Mouse (Mus musculus) stomach, embryonic 15.5 days (tissue): ENCODE results near the gene Ephb2. TPM values are rescaled to one million over a fixed set of nuclear protein-coding genes. Genes with fewer than 3 reads are reported as not detected.

Experiments
- ATAC-seq: fragments of 200-750 bp; cut with Nextera tagmentation; 2 replicates; pipeline ENCODE4 v1.8.0; 2017; ENCODE audit warnings: low read depth, moderate number of reproducible peaks, moderate TSS enrichment; ENCODE audit not compliant: insufficient read depth, low FRiP score
- H3K27ac ChIP-seq: fragments of 300-500 bp; sonication (generic); 2 replicates; pipeline ENCODE4 v1.5.1; 2015; ENCODE audit warnings: mild to moderate bottlenecking, inconsistent platforms
- H3K27me3 ChIP-seq: fragments of 300-500 bp; sonication (generic); replicated peaks from 2 replicates; pipeline ENCODE4 v1.6.1; 2015; ENCODE audit warnings: inconsistent platforms
- H3K36me3 ChIP-seq: fragments of 300-500 bp; sonication (generic); 2 replicates; pipeline ENCODE4 v1.6.1; 2015; ENCODE audit warnings: inconsistent platforms
- H3K4me1 ChIP-seq: fragments of 300-500 bp; sonication (generic); 2 replicates; pipeline ENCODE4 v1.6.1; 2015; ENCODE audit warnings: inconsistent platforms
- H3K4me2 ChIP-seq: fragments of 300-500 bp; sonication (generic); 2 replicates; pipeline ENCODE4 v1.6.1; 2015; ENCODE audit warnings: mild to moderate bottlenecking, inconsistent platforms
- H3K4me3 ChIP-seq: fragments of 300-500 bp; sonication (generic); replicated peaks from 2 replicates; pipeline ENCODE4 v1.5.1; 2015; ENCODE audit warnings: inconsistent platforms
- H3K9ac ChIP-seq: fragments of 300-500 bp; sonication (generic); 2 replicates; pipeline ENCODE4 v1.6.1; 2015; ENCODE audit warnings: inconsistent platforms
- H3K9me3 ChIP-seq: fragments of 300-500 bp; sonication (generic); 2 replicates; pipeline ENCODE4 v1.6.1; 2016; ENCODE audit warnings: inconsistent platforms
- WGBS: fragments of 180-500 bp; shearing (Covaris S2); methylation state at CpG from one replicate; pipeline ENCODE4 v1.1.7; 2015; 5-methylcytosine and 5-hydroxymethylcytosine counted together
- polyA plus RNA-seq: library from polyadenylated mRNA; unstranded; fragments of >200 nt; fragmentation: Nextera tagmentation; extraction: Ambion mirVana; gene quantifications from 2 replicates; pipeline ENCODE4 v1.2.1, GENCODE M21; 2015

Gene Ephb2
- polyA plus RNA-seq, 1 experiment from 2014 or later = 8.6 TPM

DNA sequence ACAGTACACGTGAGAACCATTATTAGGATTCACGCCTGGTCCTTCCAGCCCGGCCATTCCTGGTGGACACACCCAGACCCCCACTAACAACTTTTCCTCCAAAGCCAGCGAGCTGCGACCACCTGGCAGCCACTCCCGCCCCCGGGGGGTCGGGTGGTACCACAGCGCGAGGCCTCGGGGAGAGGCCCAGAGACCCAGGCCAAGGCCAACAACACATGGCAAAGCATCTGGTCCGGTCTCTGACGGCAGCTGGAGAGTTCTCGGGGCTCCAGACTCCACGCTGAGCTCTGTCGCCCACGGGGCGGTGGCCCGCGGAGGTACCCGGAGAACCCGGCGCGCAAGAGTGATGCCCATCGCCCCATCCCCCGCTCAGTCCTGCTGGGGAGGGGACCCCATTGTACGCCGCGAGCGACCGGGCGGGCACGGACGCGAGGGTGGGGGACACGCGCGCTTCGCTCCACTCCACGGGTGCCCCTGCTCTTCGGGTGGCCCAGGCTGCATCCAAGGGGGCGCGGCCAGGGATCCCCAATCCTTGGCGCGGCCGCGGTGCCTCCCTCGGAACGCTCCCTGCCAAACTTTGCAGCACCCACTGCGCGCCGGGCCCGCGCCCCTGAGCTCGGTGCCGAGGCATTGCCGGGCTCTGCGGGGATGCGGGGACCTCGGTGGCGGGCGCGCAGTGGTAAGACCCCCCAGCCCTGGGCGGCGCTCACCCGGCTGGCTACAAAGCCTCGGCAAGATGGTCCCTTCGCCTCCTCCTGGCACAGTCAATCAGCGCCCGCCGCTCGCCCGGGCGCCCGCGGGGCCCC lies 770 bp downstream of the Ephb2 start:
- peak; percentile 7; the same call in 1 of the 2 replicates for ATAC-seq
- under 1% methylated on average over 71 of the region's 76 CpGs for WGBS
- H3K36me3 ChIP-seq = no peaks in the 10 kb centered on the region
- no peaks in the 10 kb centered on the region for H3K27me3 ChIP-seq
- H3K9me3 ChIP-seq = no peaks in the 10 kb centered on the region
- peak overlapping the region; percentile 82 for H3K9ac ChIP-seq
- H3K4me1 ChIP-seq = peaks cover 55% of the 10 kb centered on the region
- peak overlapping the region; percentile 80 for H3K4me3 ChIP-seq
- peak overlapping the region; percentile 92 for H3K27ac ChIP-seq
- H3K4me2 ChIP-seq = peak overlapping the region; percentile 96

DNA sequence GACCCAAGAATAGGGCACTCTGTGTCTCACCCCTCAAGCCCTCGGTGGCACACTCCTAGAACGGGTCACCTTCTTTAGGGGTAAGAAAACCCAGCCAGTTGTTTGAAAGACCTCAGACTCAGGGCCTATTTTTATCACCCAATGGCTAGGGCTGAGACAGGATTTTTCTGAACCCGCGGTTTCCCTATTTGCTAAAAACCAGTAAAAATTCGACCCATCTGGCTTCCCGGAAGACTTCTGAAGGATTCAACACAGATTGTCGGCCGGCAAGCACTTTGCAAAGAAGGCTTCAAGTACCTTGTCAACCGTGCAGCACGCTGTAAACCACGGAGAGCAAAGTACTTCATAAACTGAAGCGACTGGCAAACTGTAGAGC lies 1.4 kb downstream of the Ephb2 start:
- no peaks in the 10 kb centered on the region for H3K27me3 ChIP-seq
- peak overlapping the region; percentile 96 for H3K4me2 ChIP-seq
- no peak overlapping the region; the same call in 1 of the 2 replicates for H3K9ac ChIP-seq
- ATAC-seq = no peak
- H3K4me3 ChIP-seq = peak overlapping the region; percentile 80
- no peak overlapping the region; the same call in 1 of the 2 replicates for H3K27ac ChIP-seq
- 12% methylated on average over 12 of the region's 12 CpGs for WGBS
- no peaks in the 10 kb centered on the region for H3K9me3 ChIP-seq
- peaks cover 61% of the 10 kb centered on the region for H3K4me1 ChIP-seq
- H3K36me3 ChIP-seq = no peaks in the 10 kb centered on the region

DNA sequence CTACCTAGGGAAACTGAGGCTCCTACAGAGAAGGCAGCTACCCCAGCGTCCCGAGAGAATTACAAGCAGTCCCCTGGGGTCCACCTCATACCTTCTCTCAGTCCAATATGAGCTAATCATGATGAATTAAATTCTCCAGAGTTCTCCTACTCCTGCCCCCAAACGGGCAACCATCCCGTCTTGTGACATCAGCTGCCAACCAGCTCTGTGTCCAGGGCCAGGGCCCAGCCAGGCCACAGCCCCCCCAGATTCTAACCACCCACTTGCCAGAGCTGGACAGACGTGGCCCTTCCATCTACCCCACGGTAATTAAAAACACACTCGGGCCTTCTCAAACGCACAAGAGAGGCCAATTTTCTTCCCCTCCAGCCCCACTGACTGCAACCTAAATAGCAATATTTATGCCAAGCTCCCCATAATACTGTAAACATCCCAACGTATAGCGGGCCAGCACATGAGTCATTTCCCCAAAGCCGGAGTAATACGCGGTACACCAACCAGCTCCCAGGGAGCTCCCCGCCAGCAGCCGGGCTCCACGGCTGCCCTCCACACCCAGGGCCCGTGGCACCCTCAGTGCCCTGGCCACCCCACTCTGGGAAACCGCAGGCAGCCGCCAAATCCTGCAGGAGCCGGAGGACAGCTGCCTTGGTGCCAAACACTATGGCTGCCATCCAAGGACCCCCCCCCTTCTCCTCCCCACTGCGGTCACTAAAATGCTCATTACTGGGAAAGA lies 2.0 kb downstream of the Ephb2 start:
- Histone ChIP-seq H3K9ac (no peak overlapping the region), H3K4me3 (peak overlapping the region; percentile 80), H3K4me2 (peak overlapping the region; percentile 96), H3K36me3 (no peaks in the 10 kb centered on the region), H3K27ac (no peak overlapping the region), H3K27me3 (no peaks in the 10 kb centered on the region), H3K9me3 (no peaks in the 10 kb centered on the region), H3K4me1 (peaks cover 67% of the 10 kb centered on the region)
- WGBS = 46% methylated on average over 21 of the region's 21 CpGs
- no peak for ATAC-seq

DNA sequence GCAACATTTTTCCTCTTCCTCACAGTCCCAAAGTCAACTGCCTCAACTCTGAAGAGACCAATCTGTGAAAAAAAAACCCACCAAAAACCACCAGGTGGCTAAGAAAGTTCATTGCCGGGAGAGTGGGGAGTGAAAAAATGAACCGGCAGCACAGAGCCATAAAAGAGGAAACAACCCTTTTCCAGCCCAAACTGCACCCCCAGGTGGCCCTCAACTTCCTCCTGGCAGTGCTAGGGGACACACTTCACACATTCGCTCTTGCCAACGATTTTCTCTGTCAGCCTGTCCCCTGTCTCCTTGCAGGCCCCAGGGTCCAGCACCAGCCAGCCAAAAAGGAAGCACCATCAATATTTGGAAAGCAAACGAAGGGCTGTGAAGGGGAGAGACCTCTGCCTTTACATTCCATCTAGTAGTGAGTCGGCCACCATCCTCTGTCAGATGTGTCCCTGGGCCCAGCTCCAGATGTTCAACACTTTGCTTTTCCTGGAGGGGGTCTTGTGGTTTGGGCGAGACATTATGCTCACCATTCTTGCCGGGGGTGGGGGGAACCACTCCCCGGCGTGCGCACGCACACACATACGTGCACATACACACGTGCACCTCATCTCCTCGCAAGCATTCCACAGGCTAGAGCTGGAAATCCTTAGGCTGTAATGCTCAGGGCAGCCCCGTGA lies 3.1 kb downstream of the Ephb2 start:
- Histone ChIP-seq H3K27ac (peak overlapping the region; percentile 52; the same call in 1 of the 2 replicates), H3K4me1 (peaks cover 71% of the 10 kb centered on the region), H3K27me3 (no peaks in the 10 kb centered on the region), H3K4me3 (no peak overlapping the region), H3K4me2 (no peak overlapping the region), H3K9ac (no peak overlapping the region), H3K36me3 (no peaks in the 10 kb centered on the region), H3K9me3 (no peaks in the 10 kb centered on the region)
- WGBS = 61% methylated on average over 16 of the region's 16 CpGs
- no peak for ATAC-seq

DNA sequence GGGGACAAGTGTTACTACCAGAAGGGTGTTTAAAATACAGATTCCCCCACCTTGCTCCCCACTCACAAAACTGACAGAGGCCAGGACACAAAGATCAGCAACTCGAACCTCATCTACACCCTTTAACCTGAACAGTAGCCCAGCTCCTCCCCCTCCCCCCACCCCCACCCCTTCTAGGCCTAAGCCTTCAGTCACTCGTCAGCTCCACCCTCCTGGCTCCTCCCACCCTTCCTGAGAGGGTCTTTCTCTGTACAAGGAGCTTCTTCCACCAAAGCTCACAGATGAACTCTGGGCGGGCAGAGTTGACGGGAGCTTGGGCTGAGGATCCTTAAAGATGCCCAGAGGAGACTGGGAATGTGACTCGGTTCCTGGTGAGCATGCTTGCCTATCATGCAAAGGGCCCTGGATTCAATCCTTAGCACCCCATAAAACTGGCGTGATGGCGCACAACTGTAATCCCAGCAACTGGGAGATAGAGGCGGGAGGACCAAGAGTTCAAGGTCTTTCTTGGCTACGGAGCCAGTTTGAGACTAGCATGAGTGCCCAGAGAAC lies 5.4 kb downstream of the Ephb2 start:
- WGBS = 67% methylated on average over 9 of the region's 9 CpGs
- Histone ChIP-seq H3K27me3 (no peaks in the 10 kb centered on the region), H3K36me3 (no peaks in the 10 kb centered on the region), H3K9ac (no peak overlapping the region), H3K27ac (no peak overlapping the region), H3K4me1 (peaks cover 63% of the 10 kb centered on the region), H3K9me3 (no peaks in the 10 kb centered on the region), H3K4me3 (no peak overlapping the region), H3K4me2 (0 out of 2 replicates have a peak overlapping the region, but pooled peaks have one; percentile 29)
- no peak for ATAC-seq

DNA sequence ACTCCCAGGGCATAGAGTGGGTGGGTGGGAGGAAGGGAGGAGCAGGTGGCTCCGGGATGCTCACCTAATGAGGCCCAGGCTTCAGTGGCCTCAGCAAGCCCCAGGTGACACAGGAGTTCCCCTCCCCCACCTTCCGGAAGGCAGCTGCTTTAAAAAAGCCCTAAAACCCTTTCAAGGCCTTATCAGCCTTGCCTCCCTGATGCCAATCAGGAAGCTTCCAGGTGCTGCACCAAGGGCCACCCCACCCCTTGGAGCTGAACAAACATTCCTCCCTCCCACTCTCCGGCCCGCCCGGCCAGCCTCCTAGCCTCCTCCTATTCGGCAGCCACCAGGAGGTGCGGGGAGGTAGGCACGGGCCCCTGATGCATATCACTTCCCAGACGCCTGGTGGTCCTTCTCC lies 6.0 kb downstream of the Ephb2 start:
- H3K4me3 ChIP-seq = no peak overlapping the region
- H3K36me3 ChIP-seq = no peaks in the 10 kb centered on the region
- peaks cover 59% of the 10 kb centered on the region for H3K4me1 ChIP-seq
- H3K9ac ChIP-seq = no peak overlapping the region
- peak; percentile 54 for ATAC-seq
- H3K27me3 ChIP-seq = no peaks in the 10 kb centered on the region
- H3K4me2 ChIP-seq = peak overlapping the region; percentile 29; the same call in 1 of the 2 replicates
- H3K27ac ChIP-seq = peak overlapping the region; percentile 66
- WGBS = 33% methylated on average over 9 of the region's 9 CpGs
- H3K9me3 ChIP-seq = no peaks in the 10 kb centered on the region

DNA sequence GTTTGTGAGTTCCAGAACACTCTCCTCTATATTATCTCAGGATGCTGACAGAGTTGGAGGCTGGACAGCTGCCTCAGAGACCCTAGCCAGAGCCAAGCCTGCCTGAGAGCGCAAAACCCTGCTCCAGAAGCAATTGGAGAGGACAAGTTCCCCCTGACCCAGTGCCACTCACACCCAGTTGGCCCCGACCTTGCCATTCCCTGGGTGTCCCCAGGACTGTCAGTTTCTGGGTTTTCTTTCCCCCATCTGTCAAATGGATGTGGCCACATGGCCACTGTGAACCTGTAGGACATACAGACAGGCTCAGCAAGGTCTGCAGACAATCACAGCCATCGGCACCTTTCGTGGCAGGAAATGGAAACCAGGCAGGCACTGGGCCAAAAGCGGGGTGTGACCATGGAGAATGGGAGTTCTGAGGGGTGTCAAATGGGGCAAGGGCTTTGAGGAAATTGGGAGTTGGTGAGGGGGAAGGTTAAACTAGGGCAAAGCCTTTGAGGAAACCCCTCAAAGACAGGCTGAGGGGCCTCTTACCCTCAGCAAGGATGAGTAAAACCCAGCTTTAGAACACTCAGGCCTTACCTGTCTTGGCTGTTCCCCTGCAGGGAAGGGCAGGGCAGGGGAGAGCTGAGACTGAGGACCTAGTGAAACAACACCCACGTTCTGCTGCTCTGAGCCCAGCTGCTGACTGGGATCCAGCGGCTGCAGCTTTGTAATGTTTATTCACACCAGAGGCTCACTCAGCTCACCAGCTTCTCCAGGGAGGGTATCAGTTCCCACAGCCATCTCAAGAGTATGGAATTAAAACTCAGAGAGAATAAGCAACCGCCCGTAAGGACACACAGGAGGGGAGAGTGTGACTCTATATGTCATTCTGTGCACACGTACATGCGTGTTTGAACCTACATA lies 6.9 kb downstream of the Ephb2 start:
- H3K9me3 ChIP-seq = no peaks in the 10 kb centered on the region
- H3K4me3 ChIP-seq = no peak overlapping the region
- peaks cover 50% of the 10 kb centered on the region for H3K4me1 ChIP-seq
- H3K27me3 ChIP-seq = no peaks in the 10 kb centered on the region
- peak overlapping the region; percentile 66 for H3K27ac ChIP-seq
- 35% methylated on average over 11 of the region's 11 CpGs for WGBS
- H3K36me3 ChIP-seq = no peaks in the 10 kb centered on the region
- H3K9ac ChIP-seq = no peak overlapping the region
- no peak for ATAC-seq
- no peak overlapping the region for H3K4me2 ChIP-seq

DNA sequence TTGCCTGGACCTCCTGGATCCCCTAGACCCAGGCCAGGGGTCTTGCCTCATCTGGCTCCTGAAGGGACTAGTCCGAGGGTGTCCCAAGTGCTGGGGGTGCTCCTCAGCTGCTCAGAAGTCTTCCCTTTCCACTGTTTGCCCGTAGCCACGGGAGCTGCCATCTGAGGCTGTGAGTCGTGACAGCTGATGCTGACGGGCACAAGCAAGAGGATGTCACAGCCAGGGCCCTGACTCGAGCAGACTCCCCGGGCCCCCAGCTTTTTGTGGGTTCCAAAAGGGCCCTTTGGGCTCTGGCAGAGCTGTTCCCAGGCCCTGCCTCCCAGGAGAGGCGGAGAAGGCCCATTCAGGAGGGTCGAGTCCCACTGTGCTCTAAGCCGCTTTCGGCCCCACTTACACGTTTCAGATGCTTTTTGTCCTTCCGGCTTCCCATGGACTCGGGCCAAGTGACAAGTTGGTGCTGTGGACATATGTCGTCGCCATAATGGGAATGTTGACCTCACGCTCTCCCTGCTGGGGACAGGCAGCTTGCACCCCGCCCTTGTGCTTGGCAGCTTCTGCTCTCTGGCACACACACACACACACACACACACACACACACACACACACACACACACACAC lies 10.7 kb downstream of the Ephb2 start:
- Histone ChIP-seq H3K27me3 (no peaks in the 10 kb centered on the region), H3K9me3 (no peaks in the 10 kb centered on the region), H3K27ac (no peak overlapping the region), H3K4me3 (no peak overlapping the region), H3K9ac (no peak overlapping the region), H3K36me3 (no peaks in the 10 kb centered on the region), H3K4me2 (no peak overlapping the region), H3K4me1 (peaks cover 22% of the 10 kb centered on the region)
- ATAC-seq = no peak
- WGBS = 68% methylated on average over 18 of the region's 18 CpGs

DNA sequence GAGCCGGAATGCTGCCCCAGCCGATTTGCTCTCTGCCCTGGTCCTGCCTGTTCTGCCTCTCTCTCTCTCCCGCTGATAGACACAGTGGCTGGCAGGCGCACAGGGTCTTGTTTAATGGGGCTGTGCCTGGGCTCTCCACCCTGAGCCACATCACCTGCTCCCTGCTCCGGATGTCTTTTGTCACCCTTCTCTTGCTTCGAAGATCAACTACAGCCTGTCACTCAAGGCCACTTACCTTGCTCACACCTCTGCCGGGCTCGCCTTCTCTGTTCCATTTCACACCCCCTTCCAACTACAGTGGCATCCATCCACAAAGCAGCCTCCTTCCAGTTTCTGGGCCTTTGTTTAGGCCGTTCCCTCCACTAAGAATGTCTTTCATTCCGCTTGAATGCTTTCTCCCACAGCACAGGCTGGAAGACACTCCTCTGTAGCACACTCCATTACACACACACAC lies 15.7 kb downstream of the Ephb2 start:
- H3K27ac ChIP-seq = no peak overlapping the region

DNA sequence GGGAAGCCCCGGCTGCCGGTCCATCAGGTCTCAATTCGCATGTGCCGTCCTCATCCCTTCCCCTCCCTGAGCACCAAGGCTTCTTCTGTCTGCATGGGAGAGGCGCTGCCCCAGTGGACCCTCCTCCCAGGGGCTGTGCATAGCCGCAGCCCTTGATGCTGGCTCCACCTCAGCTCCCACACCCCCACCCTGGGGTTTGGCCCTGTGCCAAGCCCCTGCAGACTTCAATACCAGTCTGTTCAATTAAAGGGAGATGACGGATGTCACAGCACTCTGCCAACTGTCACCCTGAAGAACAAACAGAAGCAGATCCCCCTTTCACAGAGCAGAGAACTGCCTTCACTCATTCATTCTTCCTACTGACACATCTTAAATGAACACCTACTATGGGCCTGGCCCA lies 19.1 kb downstream of the Ephb2 start:
- H3K36me3 ChIP-seq = no peaks in the 10 kb centered on the region
- no peak overlapping the region for H3K4me2 ChIP-seq
- no peak overlapping the region for H3K4me3 ChIP-seq
- 22% methylated on average over 7 of the region's 7 CpGs for WGBS
- ATAC-seq = no peak; the same call in 1 of the 2 replicates
- H3K27me3 ChIP-seq = no peaks in the 10 kb centered on the region
- no peaks in the 10 kb centered on the region for H3K9me3 ChIP-seq
- H3K27ac ChIP-seq = no peak overlapping the region
- H3K4me1 ChIP-seq = peaks cover 30% of the 10 kb centered on the region
- H3K9ac ChIP-seq = no peak overlapping the region

More for the DNA sequence above, 15.7 kb downstream of the Ephb2 start:
- no peak overlapping the region for H3K9ac ChIP-seq
- H3K36me3 ChIP-seq = no peaks in the 10 kb centered on the region
- 49% methylated on average over 10 of the region's 10 CpGs for WGBS
- peaks cover 27% of the 10 kb centered on the region for H3K4me1 ChIP-seq
- no peaks in the 10 kb centered on the region for H3K9me3 ChIP-seq
- H3K4me2 ChIP-seq = no peak overlapping the region
- no peak overlapping the region for H3K4me3 ChIP-seq
- H3K27me3 ChIP-seq = no peaks in the 10 kb centered on the region
- ATAC-seq = peak; percentile 38; the same call in 1 of the 2 replicates
